ENCODE assay signal across 8 mouse cellular contexts in genomic region chr7:87246940-87247339, GRCm38 (mm10). TPM values are rescaled to one million over a fixed set of nuclear protein-coding genes. Genes with fewer than 3 reads are reported as not detected.
DNase-seq lines count a peak whose midpoint lies in the region; ATAC-seq and TF ChIP-seq lines count a peak whose summit lies in the region.

No protein-coding gene starts in this region.

- peak overlapping the region; percentile 43 for H3K4me3 ChIP-seq in heart, adult 2 months
- peak overlapping the region; percentile 54 for H3K4me3 ChIP-seq in testis, adult 2 months (ENCODE audit: control insufficient read depth, low read depth, low read length)
- H3K4me3 ChIP-seq in liver, embryonic 12.5 days = peak overlapping the region; percentile 51
- H3K4me3 ChIP-seq in stomach, postnatal 0 days (ENCODE audit: low read depth, low read length) = peak overlapping the region; percentile 63

- no peaks in the 10 kb centered on the region for H3K4me1 ChIP-seq in heart, adult 2 months (ENCODE audit: control insufficient read depth, insufficient read depth, low read length)
- H3K4me1 ChIP-seq in testis, adult 2 months (ENCODE audit: control insufficient read depth, insufficient read depth, low read length) = peaks cover 5% of the 10 kb centered on the region
- no peaks in the 10 kb centered on the region for H3K4me1 ChIP-seq in liver, embryonic 12.5 days
- no peaks in the 10 kb centered on the region for H3K4me1 ChIP-seq in stomach, postnatal 0 days (replicated peaks; ENCODE audit: control insufficient read depth, insufficient read depth)

- WGBS in heart, adult 2 months = 62% methylated on average over 1 of the region's 1 CpGs
- WGBS in liver, embryonic 12.5 days (ENCODE audit: insufficient replicate concordance) = 69% methylated on average over 1 of the region's 1 CpGs
- WGBS in stomach, postnatal 0 days = 82% methylated on average over 1 of the region's 1 CpGs

- H3K36me3 ChIP-seq in heart, adult 2 months (ENCODE audit: control insufficient read depth, insufficient read depth, low read length) = no peaks in the 10 kb centered on the region
- no peaks in the 10 kb centered on the region for H3K36me3 ChIP-seq in testis, adult 2 months (ENCODE audit: control insufficient read depth, insufficient read depth, low read length)
- H3K36me3 ChIP-seq in liver, embryonic 12.5 days = no peaks in the 10 kb centered on the region
- H3K36me3 ChIP-seq in stomach, postnatal 0 days (ENCODE audit: control insufficient read depth, insufficient read depth, low read length) = no peaks in the 10 kb centered on the region

- no peak for ATAC-seq in liver, embryonic 12.5 days
- no peak for ATAC-seq in stomach, postnatal 0 days (ENCODE audit: low FRiP score, low TSS enrichment)

- no peak for TF ChIP-seq CTCF in heart, adult 2 months (IDR thresholded peaks at IDR 0.05)
- TF ChIP-seq CTCF in testis, adult 2 months (IDR thresholded peaks at IDR 0.05; ENCODE audit: control insufficient read depth, insufficient read depth, insufficient replicate concordance, low read depth, low read length) = no peak
- TF ChIP-seq CTCF in stomach, postnatal 0 days (IDR thresholded peaks at IDR 0.05; ENCODE audit: low read depth) = no peak

- no peaks in the 10 kb centered on the region for H3K79me2 ChIP-seq in heart, adult 2 months (replicated peaks; ENCODE audit: control insufficient read depth, insufficient read depth, low read length)

- H3K4me2 ChIP-seq in liver, embryonic 12.5 days = peak overlapping the region; percentile 64
- peak overlapping the region; percentile 81 for H3K4me2 ChIP-seq in stomach, postnatal 0 days (replicated peaks; ENCODE audit: low read depth)

- no peaks in the 10 kb centered on the region for H3K9me3 ChIP-seq in liver, embryonic 12.5 days (replicated peaks)
- no peaks in the 10 kb centered on the region for H3K9me3 ChIP-seq in stomach, postnatal 0 days (ENCODE audit: control insufficient read depth, low read length)

- H3K27me3 ChIP-seq in heart, adult 2 months (ENCODE audit: control insufficient read depth, insufficient read depth, low read length) = peaks cover 4% of the 10 kb centered on the region; the same call in 1 of the 2 replicates
- no peaks in the 10 kb centered on the region for H3K27me3 ChIP-seq in testis, adult 2 months (ENCODE audit: control insufficient read depth, insufficient read depth, low read length)
- no peaks in the 10 kb centered on the region for H3K27me3 ChIP-seq in liver, embryonic 12.5 days (replicated peaks)
- no peaks in the 10 kb centered on the region for H3K27me3 ChIP-seq in stomach, postnatal 0 days (ENCODE audit: control insufficient read depth, insufficient read depth, low read length)

- no peak for DNase-seq in heart, adult 2 months
- no peak for DNase-seq in heart, postnatal 4 days
- DNase-seq in testis, postnatal 14 days (ENCODE audit: low spot score) = no peak
- no peak for DNase-seq in stomach, postnatal 0 days (ENCODE audit: low spot score)
- no peak for DNase-seq in ovary, postnatal 36 days (ENCODE audit: low spot score)
- DNase-seq in kidney, postnatal 14 days = no peak

- intact Hi-C loops in heart, adult 2 months (cut with DNase I) = no loop called here

- H3K27ac ChIP-seq in heart, adult 2 months = no peak overlapping the region; the same call in 1 of the 2 replicates
- H3K27ac ChIP-seq in testis, adult 2 months (ENCODE audit: control insufficient read depth, insufficient read depth, low read depth, low read length) = no peak overlapping the region
- H3K27ac ChIP-seq in liver, embryonic 12.5 days = no peak overlapping the region
- no peak overlapping the region for H3K27ac ChIP-seq in stomach, postnatal 0 days (replicated peaks)

- TF ChIP-seq POLR2A in heart, adult 2 months (IDR thresholded peaks at IDR 0.05; ENCODE audit: insufficient read depth, low read depth, low read length) = no peak
- no peak for TF ChIP-seq POLR2A in testis, adult 2 months (IDR thresholded peaks at IDR 0.05; ENCODE audit: control insufficient read depth, low read depth, low read length)

- H3K9ac ChIP-seq in heart, adult 2 months (ENCODE audit: low read depth, low read length) = peak overlapping the region; percentile 81
- no peak overlapping the region for H3K9ac ChIP-seq in liver, embryonic 12.5 days
- peak overlapping the region; percentile 67 for H3K9ac ChIP-seq in stomach, postnatal 0 days (ENCODE audit: low read length)

- no peak for TF ChIP-seq EP300 in heart, adult 2 months (IDR thresholded peaks at IDR 0.05; ENCODE audit: insufficient read depth, low read depth, low read length)
- TF ChIP-seq EP300 in stomach, postnatal 0 days (optimal IDR thresholded peaks at IDR 0.05) = no peak

RNA-seq across cellular contexts. Expression of gene Nox4, which starts 1.0 kb away (rescaled TPM):
- total RNA-seq in heart, adult 2 months (2021) = 1 to 10 TPM; 1.1 TPM
- polyA plus RNA-seq in heart, adult 2 months (2012; rRNA removed) = 1.2 and 1.8 TPM in 2 replicates
- 1 to 10 TPM; 2.0 to 2.6 TPM for total RNA-seq in heart, postnatal 4 days (2021)
- 0.07 and 0.11 TPM in 2 replicates for polyA plus RNA-seq in testis, adult 2 months (2012; rRNA removed)
- polyA plus RNA-seq in liver, embryonic 12.5 days (2016; fragmentation: Nextera tagmentation; extraction: Ambion mirVana) = 0.39 and 0.67 TPM in 2 replicates
- polyA plus RNA-seq in stomach, postnatal 0 days (2015; fragmentation: Nextera tagmentation; extraction: Ambion mirVana) = 1.6 and 1.7 TPM in 2 replicates
